Mouse (Mus musculus): Measurements from ENCODE around the gene Pip4k2a. TPM values are rescaled to one million over a fixed set of nuclear protein-coding genes. Genes with fewer than 3 reads are reported as not detected.
"Not testable (repeated sequence)": the region's sequence is repeated elsewhere in the genome, so short reads cannot be mapped to it uniquely, and the experiment has no call there.

Pip4k2a gene
- total RNA-seq (2017): 35.3 and 40.9 TPM in 2 replicates

DNA sequence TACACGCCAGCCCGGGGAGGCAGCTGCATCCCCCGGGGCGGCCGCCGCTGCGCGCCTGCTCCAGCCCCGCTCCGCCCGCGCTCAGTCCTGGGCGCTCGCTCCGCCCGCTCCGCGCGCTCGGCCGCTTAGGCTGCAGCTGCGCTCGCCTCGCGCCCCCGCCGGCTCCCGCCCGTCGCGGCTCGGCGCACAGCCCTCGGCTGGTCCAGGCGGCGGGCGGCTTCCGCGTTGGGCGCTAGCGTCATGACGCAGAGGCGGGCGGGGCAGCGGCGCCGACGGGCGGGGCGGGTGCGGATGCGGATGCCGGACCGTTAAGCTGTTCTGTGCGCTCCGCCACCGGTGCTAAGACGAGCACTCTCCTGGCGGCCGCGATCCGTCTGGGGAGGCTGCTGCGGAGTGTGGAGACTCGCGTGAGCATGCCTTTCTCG, at the start of gene Pip4k2a, which contains the start of gene 4930426L09Rik:
Gene Pip4k2a (minus strand): TSS at position 73 of the 425 bp plus-strand sequence.
Gene 4930426L09Rik (plus strand): TSS at position 290 of the 425 bp plus-strand sequence.
- peak; percentile 80 to 84 for ATAC-seq (replicated peaks in 1 of 2; ENCODE audit: insufficient read depth in 1 of 2, low FRiP score in 2 of 2, low TSS enrichment in 1 of 2, low read depth in 1 of 2, poor library complexity in 2 of 2, severe bottlenecking in 2 of 2)

GRCm38 (mm10) chr2:19037907-19038570, 40.1 kb upstream of the Pip4k2a start:
- ATAC-seq (replicated peaks in 1 of 2; ENCODE audit: insufficient read depth in 1 of 2, low FRiP score in 2 of 2, low TSS enrichment in 1 of 2, low read depth in 1 of 2, poor library complexity in 2 of 2, severe bottlenecking in 2 of 2): peak in 1 of 2 experiments; percentile 42; a peak in 1 of 4 replicates

DNA sequence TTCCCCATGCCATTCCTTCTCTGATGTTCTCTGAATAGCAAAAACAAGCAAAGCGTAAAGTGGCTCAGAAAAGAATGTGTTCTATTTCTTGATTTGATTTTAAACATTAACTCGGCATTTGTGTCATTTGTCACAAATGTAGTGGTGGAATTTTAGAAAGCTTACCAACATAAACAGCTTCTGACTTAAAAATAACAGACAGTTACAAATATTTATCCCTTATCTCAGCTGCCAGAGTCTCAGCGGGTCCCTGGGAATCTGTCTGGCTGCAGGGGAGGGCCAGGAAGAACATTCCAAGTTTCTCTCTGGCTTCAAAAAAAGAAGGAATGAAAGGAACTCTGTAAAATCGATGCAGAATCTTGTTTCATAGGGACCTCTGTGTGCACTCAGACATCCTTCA, 39.5 kb upstream of the Pip4k2a start:
- ATAC-seq (replicated peaks in 1 of 2; ENCODE audit: insufficient read depth in 1 of 2, low FRiP score in 2 of 2, low TSS enrichment in 1 of 2, low read depth in 1 of 2, poor library complexity in 2 of 2, severe bottlenecking in 2 of 2): no peak

DNA sequence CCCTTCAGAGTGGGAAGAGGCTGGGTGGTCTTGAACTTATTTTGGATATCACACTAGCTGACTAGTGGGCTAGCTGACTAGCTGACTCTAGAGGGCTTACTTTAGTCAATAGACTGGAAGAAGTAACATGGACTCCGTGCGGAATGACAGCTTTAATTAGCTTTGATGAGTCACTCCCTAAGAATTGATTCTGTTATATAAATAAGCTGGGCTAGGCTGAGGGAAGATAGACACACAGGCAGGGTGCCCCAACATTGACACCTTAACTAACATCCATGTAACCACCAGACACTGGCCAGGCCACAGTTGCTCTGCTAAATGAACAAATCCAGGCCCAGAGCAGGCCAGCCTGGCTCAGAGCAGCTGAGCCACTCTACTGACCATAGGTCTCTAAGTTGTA, 26.9 kb upstream of the Pip4k2a start:
- no peak for ATAC-seq (replicated peaks in 1 of 2; ENCODE audit: insufficient read depth in 1 of 2, low FRiP score in 2 of 2, low TSS enrichment in 1 of 2, low read depth in 1 of 2, poor library complexity in 2 of 2, severe bottlenecking in 2 of 2)

GRCm38 (mm10) chr2:19018034-19018433, 20.1 kb upstream of the Pip4k2a start:
- ATAC-seq (replicated peaks in 1 of 2; ENCODE audit: insufficient read depth in 1 of 2, low FRiP score in 2 of 2, low TSS enrichment in 1 of 2, low read depth in 1 of 2, poor library complexity in 2 of 2, severe bottlenecking in 2 of 2): no peak

GRCm38 (mm10) chr2:19016839-19017238, 18.9 kb upstream of the Pip4k2a start:
- ATAC-seq (replicated peaks in 1 of 2; ENCODE audit: insufficient read depth in 1 of 2, low FRiP score in 2 of 2, low TSS enrichment in 1 of 2, low read depth in 1 of 2, poor library complexity in 2 of 2, severe bottlenecking in 2 of 2): no peak

DNA sequence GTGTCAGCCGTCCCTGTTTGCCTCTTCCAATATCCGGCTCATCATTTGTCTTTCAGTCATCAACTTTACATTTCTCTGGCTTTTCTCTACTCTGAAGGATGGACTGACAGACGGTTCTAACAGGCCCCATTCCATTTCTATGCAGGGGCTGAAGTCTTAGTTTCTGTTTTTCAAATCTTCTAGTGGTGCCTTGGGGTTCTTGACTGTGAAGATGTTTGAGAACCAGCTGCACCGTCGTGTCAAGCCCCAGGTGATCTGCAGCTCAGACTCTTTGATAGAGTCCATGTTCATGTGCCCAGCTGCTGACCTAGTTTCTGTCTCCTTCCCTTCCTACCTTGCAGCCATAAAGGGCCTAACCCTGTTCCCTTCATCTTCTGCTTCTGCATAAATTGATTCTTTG, 18.4 kb upstream of the Pip4k2a start:
- no peak for ATAC-seq (replicated peaks in 1 of 2; ENCODE audit: insufficient read depth in 1 of 2, low FRiP score in 2 of 2, low TSS enrichment in 1 of 2, low read depth in 1 of 2, poor library complexity in 2 of 2, severe bottlenecking in 2 of 2)

DNA sequence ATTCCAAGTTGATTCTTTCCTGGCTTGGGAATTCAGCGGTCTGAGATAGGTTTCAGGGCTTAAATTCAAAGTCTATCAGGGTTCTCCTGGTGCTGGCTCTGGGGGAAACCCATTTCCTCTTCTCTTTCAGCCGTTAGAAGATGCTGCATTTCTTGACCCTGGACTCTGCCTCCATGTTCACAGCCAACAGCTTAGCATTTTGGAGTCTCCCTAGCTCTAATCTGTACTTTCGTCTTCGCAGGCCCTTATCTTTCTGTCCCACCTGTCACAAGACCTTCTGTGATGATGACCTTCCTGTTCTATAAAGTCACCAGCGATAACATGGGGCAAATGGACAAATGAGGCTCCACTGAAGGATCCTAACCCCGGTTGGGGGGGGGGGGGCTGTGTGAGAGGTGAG, 13.5 kb upstream of the Pip4k2a start:
- ATAC-seq (replicated peaks in 1 of 2; ENCODE audit: insufficient read depth in 1 of 2, low FRiP score in 2 of 2, low TSS enrichment in 1 of 2, low read depth in 1 of 2, poor library complexity in 2 of 2, severe bottlenecking in 2 of 2): peak; percentile 59 to 64; a peak in 3 of 4 replicates

DNA sequence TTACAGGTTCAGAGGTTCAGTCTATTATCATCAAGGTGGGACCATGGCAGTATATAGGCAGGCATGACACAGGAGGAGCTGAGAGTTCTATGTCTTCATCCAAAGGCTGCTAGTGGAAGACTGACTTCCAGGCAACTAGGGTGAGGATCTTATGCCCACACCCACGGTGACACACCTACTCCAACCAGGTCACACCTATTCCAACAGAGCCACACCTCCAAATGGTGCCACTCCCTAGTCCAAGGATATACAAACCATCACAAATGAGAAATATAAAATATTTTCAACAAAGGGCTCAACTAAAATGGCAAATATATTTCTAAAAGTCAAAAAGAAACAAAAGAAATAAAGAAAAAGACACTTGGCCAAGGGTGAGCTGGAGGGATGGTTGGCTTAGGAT, 12.6 kb upstream of the Pip4k2a start:
- not testable (repeated sequence) for ATAC-seq (replicated peaks in 1 of 2; ENCODE audit: insufficient read depth in 1 of 2, low FRiP score in 2 of 2, low TSS enrichment in 1 of 2, low read depth in 1 of 2, poor library complexity in 2 of 2, severe bottlenecking in 2 of 2)

DNA sequence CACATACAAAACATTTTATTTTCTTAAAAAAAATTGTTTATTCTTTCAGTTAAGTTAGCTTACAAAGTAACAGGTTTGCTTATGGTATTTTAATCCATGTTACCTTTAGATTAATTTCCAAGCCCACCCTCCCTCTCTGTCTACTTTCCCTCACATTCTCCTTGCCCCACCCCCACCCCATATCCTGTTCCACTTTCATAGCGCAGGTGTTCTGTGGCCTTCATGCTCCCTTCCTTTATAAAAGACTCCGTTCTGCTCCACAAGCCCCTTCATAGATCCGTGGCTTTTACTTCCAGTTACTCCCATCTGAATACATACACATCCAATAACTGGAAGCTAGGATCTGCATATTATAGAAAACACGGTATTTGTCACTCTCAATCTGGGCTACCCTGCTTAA, 9.7 kb upstream of the Pip4k2a start:
- ATAC-seq (replicated peaks in 1 of 2; ENCODE audit: insufficient read depth in 1 of 2, low FRiP score in 2 of 2, low TSS enrichment in 1 of 2, low read depth in 1 of 2, poor library complexity in 2 of 2, severe bottlenecking in 2 of 2): no peak

GRCm38 (mm10) chr2:19006124-19006523, 8.2 kb upstream of the Pip4k2a start:
- ATAC-seq (replicated peaks in 1 of 2; ENCODE audit: insufficient read depth in 1 of 2, low FRiP score in 2 of 2, low TSS enrichment in 1 of 2, low read depth in 1 of 2, poor library complexity in 2 of 2, severe bottlenecking in 2 of 2): no peak

GRCm38 (mm10) chr2:19004801-19005200, 6.9 kb upstream of the Pip4k2a start:
- peak; percentile 97 to 99 for ATAC-seq (replicated peaks in 1 of 2; ENCODE audit: insufficient read depth in 1 of 2, low FRiP score in 2 of 2, low TSS enrichment in 1 of 2, low read depth in 1 of 2, poor library complexity in 2 of 2, severe bottlenecking in 2 of 2)

DNA sequence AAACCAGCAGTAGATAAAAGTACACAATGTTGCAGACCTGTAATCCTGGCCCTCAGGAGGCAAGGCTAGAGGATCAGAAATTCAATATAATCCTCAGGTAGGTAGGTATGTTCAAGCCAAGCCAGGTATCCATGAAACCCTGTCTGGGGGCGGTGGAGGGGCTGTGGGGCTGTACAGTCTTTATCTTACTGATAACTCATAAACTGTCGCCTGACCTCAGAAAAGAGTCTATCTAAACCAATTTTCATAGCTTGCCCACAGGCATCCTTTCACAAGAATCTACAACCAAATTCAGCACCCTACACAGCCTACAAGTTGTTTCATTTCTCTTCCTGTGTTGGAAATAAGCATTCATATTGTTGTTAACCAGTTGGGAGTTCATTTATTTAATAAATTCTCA, 1.5 kb upstream of the Pip4k2a start:
- ATAC-seq (replicated peaks in 1 of 2; ENCODE audit: insufficient read depth in 1 of 2, low FRiP score in 2 of 2, low TSS enrichment in 1 of 2, low read depth in 1 of 2, poor library complexity in 2 of 2, severe bottlenecking in 2 of 2): no peak

GRCm38 (mm10) chr2:18997387-18997971, 447 bp downstream of the Pip4k2a start:
- peak in 1 of 2 experiments; percentile 38; a peak in 2 of 4 replicates for ATAC-seq (replicated peaks in 1 of 2; ENCODE audit: insufficient read depth in 1 of 2, low FRiP score in 2 of 2, low TSS enrichment in 1 of 2, low read depth in 1 of 2, poor library complexity in 2 of 2, severe bottlenecking in 2 of 2)

- ATAC-seq (replicated peaks in 1 of 2; ENCODE audit: insufficient read depth in 1 of 2, low FRiP score in 2 of 2, low TSS enrichment in 1 of 2, low read depth in 1 of 2, poor library complexity in 2 of 2, severe bottlenecking in 2 of 2): no peak
Measured at GRCm38 (mm10) chr2:18996451-18997211, 1.3 kb downstream of the Pip4k2a start.

DNA sequence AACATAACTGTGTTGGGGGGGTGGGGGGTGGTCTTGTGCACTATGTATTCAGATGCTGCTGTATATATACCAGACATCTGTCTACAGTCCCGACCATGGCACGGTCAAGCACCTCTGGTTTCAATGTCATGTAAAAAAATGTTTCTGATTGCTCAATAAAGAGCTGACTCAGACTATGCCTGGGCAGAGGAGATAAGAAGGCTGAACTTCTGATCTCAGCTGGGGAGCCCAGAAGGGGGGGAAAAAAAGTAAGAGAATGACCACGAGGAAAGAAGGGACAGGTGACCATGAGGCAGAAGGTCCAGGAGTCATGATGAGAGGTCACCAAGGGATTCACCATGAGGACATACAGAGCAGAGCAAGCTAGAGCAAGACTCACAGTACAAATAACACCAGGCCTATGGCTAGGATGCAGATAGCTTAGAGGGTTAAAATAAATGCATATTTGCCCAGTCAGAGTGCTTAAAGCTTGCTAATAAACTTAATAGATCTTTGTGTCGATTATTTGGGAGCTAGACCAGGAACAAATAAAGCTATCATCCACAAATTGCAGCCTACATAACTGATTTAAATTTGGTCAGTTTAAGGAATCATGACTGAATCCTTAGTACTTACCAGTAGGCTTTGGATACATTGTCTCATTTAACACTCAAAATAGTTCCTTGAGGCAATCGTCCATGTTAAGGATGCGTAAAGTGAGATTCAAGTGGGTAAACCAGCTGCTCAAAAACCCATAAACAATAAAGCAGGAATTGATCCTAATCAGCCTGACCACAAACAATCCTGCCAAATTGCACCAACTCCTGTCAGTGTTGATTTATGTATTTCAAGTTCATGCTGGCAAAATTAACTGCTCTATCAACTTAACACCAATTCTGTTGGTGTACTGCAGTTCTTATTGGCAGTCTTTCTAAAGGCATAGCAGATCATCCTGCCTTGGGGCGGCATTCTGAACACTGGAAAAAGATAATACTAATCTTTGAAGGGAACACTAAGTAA, 5.1 kb downstream of the Pip4k2a start:
- ATAC-seq (replicated peaks in 1 of 2; ENCODE audit: insufficient read depth in 1 of 2, low FRiP score in 2 of 2, low TSS enrichment in 1 of 2, low read depth in 1 of 2, poor library complexity in 2 of 2, severe bottlenecking in 2 of 2): peak; percentile 29 to 33; a peak in 1 of 4 replicates

DNA sequence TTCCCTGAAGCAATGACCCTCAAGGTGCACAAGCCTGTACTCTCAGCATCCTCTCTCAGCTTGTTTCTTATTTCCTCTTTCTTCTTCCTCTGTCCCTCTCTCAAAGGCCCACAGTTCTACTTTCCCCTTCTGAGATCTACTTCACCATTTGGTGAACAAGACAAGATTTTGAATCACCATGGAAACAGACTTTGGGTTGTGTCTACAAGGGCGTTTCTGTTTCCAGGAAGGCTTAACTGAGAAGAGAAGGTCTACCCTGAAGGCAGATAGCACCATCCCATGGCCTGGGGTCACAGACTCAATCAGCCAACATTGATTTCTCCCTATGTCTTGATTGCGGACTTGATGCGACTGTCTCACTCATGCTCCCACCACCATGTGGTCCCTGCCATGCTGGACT, 9.0 kb downstream of the Pip4k2a start:
- peak; percentile 59 to 65 for ATAC-seq (replicated peaks in 1 of 2; ENCODE audit: insufficient read depth in 1 of 2, low FRiP score in 2 of 2, low TSS enrichment in 1 of 2, low read depth in 1 of 2, poor library complexity in 2 of 2, severe bottlenecking in 2 of 2)
